Mouse (Mus musculus): ENCODE measurements around the gene Col23a1. TPM values are rescaled to one million over a fixed set of nuclear protein-coding genes. Genes with fewer than 3 reads are reported as not detected.

Gene Col23a1
- polyA plus RNA-seq, 1 experiment: 4.4 TPM

DNA sequence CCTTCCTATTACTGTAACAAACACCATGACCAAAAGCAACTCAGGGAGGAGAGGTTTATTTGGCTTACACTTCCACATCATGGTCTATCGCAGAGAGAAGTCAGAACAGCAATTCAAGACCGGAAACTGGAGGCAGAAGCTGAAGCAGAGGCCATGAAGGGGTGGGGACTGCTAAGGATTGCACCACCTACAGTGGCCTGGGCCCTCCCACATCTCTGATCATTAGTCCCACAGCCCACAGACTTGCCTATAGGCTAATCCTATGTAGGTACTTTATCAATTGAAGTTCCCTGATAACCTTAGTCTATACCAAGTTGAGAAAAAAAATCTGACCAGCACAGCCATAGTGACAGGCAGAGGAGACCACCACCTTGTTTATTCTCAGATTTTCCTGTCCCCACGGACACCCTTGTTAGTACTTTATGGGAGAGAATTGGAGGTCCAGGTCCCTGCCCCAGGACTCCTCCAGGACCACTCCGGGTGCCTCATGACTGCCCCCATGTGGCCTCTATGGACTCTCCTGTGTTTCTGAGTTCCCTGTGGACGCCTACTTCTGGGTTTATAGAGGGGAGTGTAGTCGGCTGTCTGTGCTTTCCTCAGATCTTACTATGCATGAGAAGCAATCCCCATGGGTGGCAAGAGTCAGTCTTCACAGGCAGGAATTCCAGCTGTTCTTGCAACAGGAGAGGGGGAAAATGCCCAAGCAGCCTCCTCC, 157.1 kb downstream of the Col23a1 start:
- TF ChIP-seq POLR2A (IDR thresholded peaks at IDR 0.05; ENCODE audit: low read depth, low read length) (no peak), CTCF (IDR thresholded peaks at IDR 0.05; ENCODE audit: extremely low read depth, insufficient read length, insufficient replicate concordance, low read depth, low read length) (peak; percentile 60; the same call in 1 of the 2 replicates)
- Histone ChIP-seq H3K4me3 (ENCODE audit: low read depth, low read length) (no peak overlapping the region), H3K4me1 (ENCODE audit: control insufficient read depth, insufficient read depth, insufficient read length, low read length) (no peaks in the 10 kb centered on the region), H3K27ac (ENCODE audit: insufficient read depth, low read depth, low read length) (no peak overlapping the region), H3K36me3 (ENCODE audit: control insufficient read depth, insufficient read depth, low read length) (no peaks in the 10 kb centered on the region), H3K27me3 (ENCODE audit: control insufficient read depth, insufficient read depth, low read length) (no peaks in the 10 kb centered on the region)
- 35% methylated on average over 6 of the region's 6 CpGs for WGBS

GRCm38 (mm10) chr11:51448256-51448655, 158.5 kb downstream of the Col23a1 start:
- 73% methylated on average over 4 of the region's 4 CpGs for WGBS
- no peak overlapping the region for H3K4me3 ChIP-seq (ENCODE audit: low read depth, low read length)

DNA sequence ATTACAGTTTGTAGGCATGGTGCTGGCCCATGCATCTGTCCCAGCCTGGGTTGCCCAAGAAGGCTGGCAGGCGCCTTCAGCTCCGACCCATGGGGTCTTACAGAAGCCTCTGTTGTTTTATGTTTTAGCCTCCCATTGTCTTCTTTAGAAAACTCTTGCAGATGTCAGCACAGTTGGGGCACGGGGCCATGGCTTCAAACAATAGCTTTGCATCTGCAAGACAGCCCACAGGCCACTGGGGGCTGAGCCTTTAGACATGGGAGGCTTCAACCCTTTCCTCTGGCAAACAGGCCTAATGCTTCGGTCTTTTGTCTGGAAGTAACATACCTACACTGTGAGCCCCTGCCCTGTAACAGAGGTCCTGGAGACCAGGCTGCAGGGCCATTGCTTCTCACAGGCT, 159.0 kb downstream of the Col23a1 start:
- 71% methylated on average over 4 of the region's 4 CpGs for WGBS
- Histone ChIP-seq H3K36me3 (ENCODE audit: control insufficient read depth, insufficient read depth, low read length) (no peaks in the 10 kb centered on the region), H3K4me1 (ENCODE audit: control insufficient read depth, insufficient read depth, insufficient read length, low read length) (no peaks in the 10 kb centered on the region), H3K27me3 (ENCODE audit: control insufficient read depth, insufficient read depth, low read length) (no peaks in the 10 kb centered on the region), H3K4me3 (ENCODE audit: low read depth, low read length) (no peak overlapping the region), H3K27ac (ENCODE audit: insufficient read depth, low read depth, low read length) (no peak overlapping the region)
- TF ChIP-seq CTCF (IDR thresholded peaks at IDR 0.05; ENCODE audit: extremely low read depth, insufficient read length, insufficient replicate concordance, low read depth, low read length): no peak

More at GRCm38 (mm10) chr11:51448256-51448655, 158.5 kb downstream of the Col23a1 start:
- TF ChIP-seq CTCF (IDR thresholded peaks at IDR 0.05; ENCODE audit: extremely low read depth, insufficient read length, insufficient replicate concordance, low read depth, low read length) (no peak), POLR2A (IDR thresholded peaks at IDR 0.05; ENCODE audit: low read depth, low read length) (no peak)
- Histone ChIP-seq H3K4me1 (ENCODE audit: control insufficient read depth, insufficient read depth, insufficient read length, low read length) (no peaks in the 10 kb centered on the region), H3K27me3 (ENCODE audit: control insufficient read depth, insufficient read depth, low read length) (no peaks in the 10 kb centered on the region), H3K27ac (ENCODE audit: insufficient read depth, low read depth, low read length) (no peak overlapping the region), H3K36me3 (ENCODE audit: control insufficient read depth, insufficient read depth, low read length) (no peaks in the 10 kb centered on the region)

DNA sequence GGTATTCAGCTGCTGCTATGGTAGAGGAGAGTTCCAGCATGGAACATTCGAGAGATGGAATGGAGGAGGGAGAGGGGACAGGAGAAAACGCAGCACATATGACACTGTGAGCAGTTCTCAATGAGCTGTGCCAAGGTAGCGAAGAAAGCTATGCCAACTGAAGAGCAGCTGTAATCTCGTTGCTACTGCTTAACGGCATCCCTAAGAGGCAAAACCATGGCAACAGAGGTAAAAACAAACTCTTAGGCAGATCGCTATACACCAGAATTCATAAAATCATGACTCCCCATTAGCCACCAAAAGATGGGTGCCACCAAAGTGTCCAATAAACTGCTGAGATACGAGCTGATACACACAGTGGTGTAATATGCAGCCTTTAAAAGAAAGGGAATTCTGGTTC, 160.2 kb downstream of the Col23a1 start:
- TF ChIP-seq POLR2A (IDR thresholded peaks at IDR 0.05; ENCODE audit: low read depth, low read length) (no peak), CTCF (IDR thresholded peaks at IDR 0.05; ENCODE audit: extremely low read depth, insufficient read length, insufficient replicate concordance, low read depth, low read length) (no peak)
- no peak overlapping the region for H3K27ac ChIP-seq (ENCODE audit: insufficient read depth, low read depth, low read length)
- H3K4me1 ChIP-seq (ENCODE audit: control insufficient read depth, insufficient read depth, insufficient read length, low read length): no peaks in the 10 kb centered on the region
- WGBS: 75% methylated on average over 7 of the region's 7 CpGs
- no peaks in the 10 kb centered on the region for H3K27me3 ChIP-seq (ENCODE audit: control insufficient read depth, insufficient read depth, low read length)
- no peaks in the 10 kb centered on the region for H3K36me3 ChIP-seq (ENCODE audit: control insufficient read depth, insufficient read depth, low read length)
- H3K4me3 ChIP-seq (ENCODE audit: low read depth, low read length): no peak overlapping the region

- Histone ChIP-seq H3K4me3 (ENCODE audit: low read depth, low read length) (no peak overlapping the region), H3K27me3 (ENCODE audit: control insufficient read depth, insufficient read depth, low read length) (no peaks in the 10 kb centered on the region), H3K27ac (ENCODE audit: insufficient read depth, low read depth, low read length) (no peak overlapping the region), H3K4me1 (ENCODE audit: control insufficient read depth, insufficient read depth, insufficient read length, low read length) (no peaks in the 10 kb centered on the region), H3K36me3 (ENCODE audit: control insufficient read depth, insufficient read depth, low read length) (no peaks in the 10 kb centered on the region)
- TF ChIP-seq POLR2A (IDR thresholded peaks at IDR 0.05; ENCODE audit: low read depth, low read length): no peak
- TF ChIP-seq CTCF (IDR thresholded peaks at IDR 0.05; ENCODE audit: extremely low read depth, insufficient read length, insufficient replicate concordance, low read depth, low read length): no peak
- 81% methylated on average over 5 of the region's 5 CpGs for WGBS
Observed at GRCm38 (mm10) chr11:51451281-51451680, 161.6 kb downstream of the Col23a1 start.

- no peaks in the 10 kb centered on the region for H3K27me3 ChIP-seq (ENCODE audit: control insufficient read depth, insufficient read depth, low read length)
- no peak overlapping the region for H3K4me3 ChIP-seq (ENCODE audit: low read depth, low read length)
- no peaks in the 10 kb centered on the region for H3K36me3 ChIP-seq (ENCODE audit: control insufficient read depth, insufficient read depth, low read length)
- H3K27ac ChIP-seq (ENCODE audit: insufficient read depth, low read depth, low read length): no peak overlapping the region
- no peak for TF ChIP-seq POLR2A (IDR thresholded peaks at IDR 0.05; ENCODE audit: low read depth, low read length)
- 33% methylated on average over 7 of the region's 7 CpGs for WGBS
- no peaks in the 10 kb centered on the region for H3K4me1 ChIP-seq (ENCODE audit: control insufficient read depth, insufficient read depth, insufficient read length, low read length)
Observed at GRCm38 (mm10) chr11:51451925-51452324, 162.2 kb downstream of the Col23a1 start.

DNA sequence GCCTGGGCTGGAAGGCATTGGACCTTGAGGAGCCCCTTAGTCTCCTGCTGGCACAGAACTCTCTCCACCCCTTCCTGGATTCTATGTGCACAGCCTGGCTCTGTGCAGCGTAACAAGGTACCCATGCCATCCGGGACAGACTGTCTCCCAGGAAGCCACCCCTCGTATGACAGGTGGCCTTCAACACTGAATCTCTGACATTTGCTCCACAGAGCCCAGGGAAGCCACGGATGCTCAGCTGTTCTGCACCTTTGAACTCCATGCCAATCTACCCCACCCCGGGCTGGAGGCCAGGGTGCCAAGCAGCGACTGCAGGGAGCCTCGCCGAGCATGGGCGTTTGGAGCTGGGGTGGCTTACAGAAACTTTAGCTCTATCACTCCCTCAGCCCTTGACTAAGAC, 164.0 kb downstream of the Col23a1 start:
- Histone ChIP-seq H3K27ac (ENCODE audit: insufficient read depth, low read depth, low read length) (no peak overlapping the region), H3K4me3 (ENCODE audit: low read depth, low read length) (no peak overlapping the region), H3K4me1 (ENCODE audit: control insufficient read depth, insufficient read depth, insufficient read length, low read length) (no peaks in the 10 kb centered on the region), H3K27me3 (ENCODE audit: control insufficient read depth, insufficient read depth, low read length) (no peaks in the 10 kb centered on the region), H3K36me3 (ENCODE audit: control insufficient read depth, insufficient read depth, low read length) (no peaks in the 10 kb centered on the region)
- WGBS: 71% methylated on average over 9 of the region's 9 CpGs
- TF ChIP-seq CTCF (IDR thresholded peaks at IDR 0.05; ENCODE audit: extremely low read depth, insufficient read length, insufficient replicate concordance, low read depth, low read length) (no peak), POLR2A (IDR thresholded peaks at IDR 0.05; ENCODE audit: low read depth, low read length) (no peak)
